Mouse (Mus musculus) hindlimb bud, embryonic 11.5 days (tissue): ENCODE measurements around the gene Vmn1r214.

Source experiments
- DNase-seq: peaks from one replicate; pipeline ENCODE4 v3.0.0-alpha.2; 2012; ENCODE audit warnings: low read depth, low spot score; ENCODE audit errors: extremely low spot score

The Vmn1r214 gene

GRCm38 (mm10) chr13:23030118-23030517 is at the start of gene Vmn1r214:
Vmn1r214 (plus strand) TSS chr13:23030418.
- DNase-seq = no peak

- no peak for DNase-seq
These were observed 39.9 kb upstream of the Vmn1r214 start for GRCm38 (mm10) chr13:22990214-22990891.

GRCm38 (mm10) chr13:22992178-22992700 is 38.0 kb upstream of the Vmn1r214 start:
- no peak for DNase-seq

DNA sequence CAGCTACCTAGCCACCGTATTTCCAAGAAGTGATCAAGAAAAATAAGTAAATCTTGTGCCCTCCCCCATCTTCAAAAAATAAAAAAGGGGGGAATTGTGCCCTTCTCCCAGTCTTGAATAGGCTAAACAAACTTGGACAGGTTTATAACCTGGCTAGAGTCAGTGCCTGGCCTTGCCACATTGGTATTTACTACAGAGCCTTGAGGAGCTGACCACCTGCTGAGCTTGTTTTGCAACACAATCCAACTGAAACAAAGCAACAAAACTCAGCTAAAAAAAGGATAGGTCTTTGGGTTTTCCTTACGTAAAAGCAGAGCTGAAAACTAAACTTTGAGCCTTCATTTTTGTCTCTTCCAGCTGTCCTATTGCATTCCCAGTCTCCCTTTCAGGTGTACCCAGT is 37.5 kb upstream of the Vmn1r214 start:
- no peak for DNase-seq

GRCm38 (mm10) chr13:23007356-23007755 is 22.9 kb upstream of the Vmn1r214 start, which contains the start of gene Vmn1r213:
Vmn1r213 (plus strand) TSS chr13:23007656.
- no peak for DNase-seq

- DNase-seq = no peak
These were observed 12.1 kb upstream of the Vmn1r214 start for GRCm38 (mm10) chr13:23018158-23018557.

- DNase-seq = no peak
These were observed 5.4 kb upstream of the Vmn1r214 start for GRCm38 (mm10) chr13:23024812-23025211.

DNA sequence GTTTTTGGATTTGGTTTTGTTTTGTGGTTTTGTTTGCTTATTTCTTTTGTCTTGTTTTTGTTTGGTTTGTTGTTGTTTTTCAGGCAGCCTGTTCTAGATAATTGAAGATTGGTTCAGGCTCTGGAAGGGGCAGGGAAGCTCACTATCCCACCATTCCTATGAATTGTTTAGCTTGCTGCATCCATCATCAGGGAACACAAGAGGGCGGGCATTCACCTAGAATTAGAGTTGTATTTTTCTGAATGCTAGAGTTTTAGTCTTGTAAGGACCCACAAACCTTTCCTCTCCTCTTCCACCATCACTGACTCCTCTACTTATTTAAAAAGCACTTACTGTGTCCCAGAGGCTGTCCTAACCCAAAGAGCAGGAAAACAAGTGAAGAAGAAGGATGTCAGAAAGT is 27.6 kb downstream of the Vmn1r214 start:
- no peak for DNase-seq

DNA sequence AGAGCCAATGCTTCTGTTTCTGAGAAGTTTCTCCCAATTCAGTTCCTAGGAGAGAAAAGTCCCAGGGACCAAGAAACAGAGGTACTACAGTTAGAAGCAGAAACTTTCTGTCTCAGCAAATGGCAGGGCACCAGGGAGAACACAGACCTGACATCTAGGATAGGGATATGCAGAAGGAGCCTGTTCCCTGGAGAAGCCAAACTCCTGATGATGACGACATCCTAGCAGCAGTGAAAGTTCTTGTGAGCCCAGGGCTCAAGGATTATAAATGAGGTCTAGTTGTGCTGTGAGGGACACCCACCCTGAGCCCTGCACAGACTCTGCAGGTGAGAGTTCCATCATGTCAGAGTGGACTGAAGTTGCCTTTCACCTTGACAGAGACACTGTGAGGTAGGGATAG is 37.5 kb downstream of the Vmn1r214 start, which contains the start of gene Vmn1r215:
Gene Vmn1r215 (plus strand): TSS at position 301 of the 400 bp plus-strand sequence.
- DNase-seq = no peak

DNA sequence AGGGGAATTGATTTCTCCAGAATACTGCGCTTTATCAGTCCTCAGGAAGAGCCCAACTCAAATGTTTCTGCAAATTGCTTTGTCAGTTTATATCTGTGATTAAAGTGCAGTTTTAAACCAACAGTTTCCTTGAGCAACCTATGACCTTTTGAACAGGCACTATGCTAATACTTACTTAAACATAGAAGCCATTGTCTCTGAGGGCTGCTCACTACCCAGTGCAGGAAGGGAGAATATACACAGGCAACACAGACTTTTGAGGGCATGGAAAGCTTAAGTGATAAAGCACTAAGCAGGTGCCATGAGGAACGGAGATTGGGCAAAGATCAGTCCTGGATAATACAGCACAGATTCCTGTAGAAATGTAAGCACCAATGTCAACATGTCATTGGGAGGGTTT is 39.1 kb downstream of the Vmn1r214 start:
- no peak for DNase-seq
